Mouse (Mus musculus): Measurements from ENCODE around the gene Cyp46a1.

Cyp46a1 gene

GRCm38 (mm10) chr12:108398681-108399080 is 64.5 kb downstream of the Cyp46a1 start:
- in situ Hi-C loops (cut with MboI, MseI) = no loop called here

- in situ Hi-C loops (cut with MboI, MseI) = no loop called here
These were observed 65.0 kb downstream of the Cyp46a1 start for GRCm38 (mm10) chr12:108399191-108399590.

GRCm38 (mm10) chr12:108400951-108401350 is 66.8 kb downstream of the Cyp46a1 start:
- in situ Hi-C loops (cut with MboI, MseI) = no loop called here

GRCm38 (mm10) chr12:108403957-108404356 is 69.8 kb downstream of the Cyp46a1 start:
- in situ Hi-C loops (cut with MboI, MseI) = no loop called here

- in situ Hi-C loops (cut with MboI, MseI) = no loop called here
These were observed 74.9 kb downstream of the Cyp46a1 start for GRCm38 (mm10) chr12:108409100-108409499.

- in situ Hi-C loops (cut with MboI, MseI) = no loop called here
These were observed 76.4 kb downstream of the Cyp46a1 start for GRCm38 (mm10) chr12:108410416-108411208.

All from T-helper 2 cell (primary cell).